ENCODE assay signal across 22 mouse cellular contexts in genomic region chr4:43447251-43447650, GRCm38 (mm10). TPM values are rescaled to one million over a fixed set of nuclear protein-coding genes. Genes with fewer than 3 reads are reported as not detected.
DNase-seq lines count a peak whose midpoint lies in the region.
"Had no signal": no experiment of that assay in that cellular context is flagged by ENCODE, and none has a peak within 500 bp of the region (broad histone marks: within the 10 kb centered on the region; RNA-seq: fewer than 3 reads in every experiment).

No protein-coding gene starts in this region.

- peak; percentile 79 for DNase-seq in adrenal gland, adult 2 months
- no peak for DNase-seq in adrenal gland, adult 8-10 months
- DNase-seq in ovary, adult 18-20 months (ENCODE audit: low spot score), result peak; percentile 84
- no peak for DNase-seq in ovary, postnatal 10 days (ENCODE audit: low spot score)
- peak; percentile 83 for DNase-seq in gastrocnemius, postnatal 14 days
- DNase-seq in testis, postnatal 14 days (ENCODE audit: low spot score), result peak; percentile 38
- no peak for DNase-seq in kidney, postnatal 14 days
- no peak for DNase-seq in heart, postnatal 14 days
- DNase-seq: cerebellum, postnatal 25 days; kidney, adult 8-10 months; lung, adult 2 months; right cerebral cortex, postnatal 4 days; thymus, postnatal 36 days had no signal

- intact Hi-C loops in gastrocnemius, postnatal 14 days (cut with DNase I; ENCODE audit: low total_unique reads), result no loop called here
- intact Hi-C loops in heart, postnatal 14 days (cut with DNase I), result no loop called here

RNA-seq across cellular contexts. Expression of gene Tesk1, which starts 5.5 kb away (rescaled TPM):
- total RNA-seq in adrenal gland, adult 2 months (2021), result 10 to 100 TPM; 60.1 to 73.3 TPM
- 124 and 142 TPM in 2 replicates for polyA plus RNA-seq in adrenal gland, adult 2 months (2012; rRNA removed)
- 10 to 100 TPM; 55.1 to 64.9 (median 59.3) TPM for total RNA-seq in adrenal gland, adult 8-10 months (2022)
- total RNA-seq in gastrocnemius, postnatal 14 days (2021), result 10 to 100 TPM; 25.2 to 28.0 TPM
- 10 to 100 TPM; 32.3 to 35.7 TPM for total RNA-seq in heart, postnatal 14 days (2021)

RNA-seq across cellular contexts. Expression of gene Cd72, which starts 7.2 kb away (rescaled TPM):
- total RNA-seq in adrenal gland, adult 2 months (2021), result 1 to 10 TPM; 3.0 to 3.3 TPM
- polyA plus RNA-seq in adrenal gland, adult 2 months (2012; rRNA removed), result 3.3 and 3.7 TPM in 2 replicates
- 1 to 10 TPM; 1.6 to 5.6 (median 4.9) TPM for total RNA-seq in adrenal gland, adult 8-10 months (2022)
- not detected for total RNA-seq in gastrocnemius, postnatal 14 days (2021)
- under 1 TPM; 0.59 to 0.88 TPM for total RNA-seq in heart, postnatal 14 days (2021)
- total RNA-seq: hindbrain, postnatal 0 days; layer of hippocampus, adult 18-20 months had no signal

RNA-seq across cellular contexts. Expression of gene Fam166b, which starts 18.3 kb away (rescaled TPM):
- total RNA-seq in adrenal gland, adult 2 months (2021), result not detected
- 0.52 TPM in 1 of 2 replicates, not detected in the other for polyA plus RNA-seq in adrenal gland, adult 2 months (2012; rRNA removed)
- total RNA-seq in adrenal gland, adult 8-10 months (2022), result not detected
- not detected for total RNA-seq in gastrocnemius, postnatal 14 days (2021)
- under 1 TPM in 1 of 2 experiments, not detected in 1; 0.38 TPM for total RNA-seq in heart, postnatal 14 days (2021)
- total RNA-seq: adrenal gland, adult 18-20 months; heart, adult 8-10 months had no signal

RNA-seq across cellular contexts. Expression of gene Sit1, which starts 36.3 kb away (rescaled TPM):
- total RNA-seq in adrenal gland, adult 2 months (2021), result not detected
- 0.28 and 0.73 TPM in 2 replicates for polyA plus RNA-seq in adrenal gland, adult 2 months (2012; rRNA removed)
- total RNA-seq in adrenal gland, adult 8-10 months (2022), result under 1 TPM in 1 of 4 experiments, not detected in 3; 0.48 TPM
- total RNA-seq in gastrocnemius, postnatal 14 days (2021), result not detected
- total RNA-seq in heart, postnatal 14 days (2021), result 1 to 10 TPM in 1 of 2 experiments, not detected in 1; 1.4 TPM
- total RNA-seq: heart, adult 8-10 months; hindbrain, postnatal 0 days; layer of hippocampus, adult 18-20 months; left cerebral cortex, adult 18-20 months had no signal
- polyA plus RNA-seq: heart, postnatal 0 days; hindbrain, postnatal 0 days; limb, embryonic 14.5 days; midbrain, embryonic 13.5 days; stomach, embryonic 14.5 days had no signal

RNA-seq across cellular contexts. Expression of gene Ccdc107, which starts 45.4 kb away (rescaled TPM):
- 10 to 100 TPM; 54.5 to 69.2 TPM for total RNA-seq in adrenal gland, adult 2 months (2021)
- polyA plus RNA-seq in adrenal gland, adult 2 months (2012; rRNA removed), result 376 and 526 TPM in 2 replicates
- 10 to 100 TPM; 60.5 to 81.9 (median 64.0) TPM for total RNA-seq in adrenal gland, adult 8-10 months (2022)
- total RNA-seq in gastrocnemius, postnatal 14 days (2021), result 10 to 100 TPM; 25.7 to 25.9 TPM
- 10 to 100 TPM; 25.9 to 27.1 TPM for total RNA-seq in heart, postnatal 14 days (2021)

Comparison
In these comparisons a context has a peak if more than half of its experiments do, and no peak if none do; other contexts are left out.
1. DNase-seq: peak in adrenal gland, adult 2 months (single experiment), ovary, adult 18-20 months (single experiment), gastrocnemius, postnatal 14 days (single experiment) and testis, postnatal 14 days (single experiment); none in adrenal gland, adult 8-10 months (single experiment), ovary, postnatal 10 days (single experiment), kidney, postnatal 14 days (single experiment) and heart, postnatal 14 days (0 of 2).